In the genomic region with DNA sequence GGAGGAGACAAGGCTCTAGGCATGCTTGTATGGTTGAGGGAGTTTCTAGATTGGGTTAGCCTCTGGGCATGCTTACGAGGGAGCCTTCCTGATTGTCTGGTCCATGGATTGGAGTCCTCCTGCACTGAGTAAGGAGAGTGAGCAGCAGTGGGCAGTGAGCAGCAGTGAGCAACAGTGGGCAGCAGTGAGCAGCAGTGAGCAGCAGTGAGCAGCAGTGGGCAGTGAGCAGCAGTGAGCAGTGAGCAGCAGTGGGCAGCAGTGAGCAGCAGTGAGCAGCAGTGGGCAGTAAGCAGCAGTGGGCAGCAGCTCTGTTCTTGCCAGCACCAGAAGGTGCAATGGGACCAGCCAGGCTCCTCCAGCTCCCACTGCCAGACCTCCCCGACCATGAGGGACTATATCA, we compare ENCODE assay signal across 8 mouse cellular contexts. TPM values are rescaled to one million over a fixed set of nuclear protein-coding genes. Genes with fewer than 3 reads are reported as not detected.
DNase-seq lines count a peak whose midpoint lies in the region; ATAC-seq lines count a peak whose summit lies in the region.

No protein-coding gene starts in this region.

- DNase-seq in forebrain, embryonic 11.5 days (ENCODE audit: low spot score) = peak; percentile 60
- DNase-seq in forebrain, embryonic 14.5 days (ENCODE audit: low spot score) = no peak
- peak; percentile 13 for DNase-seq in thymus, postnatal 4 days
- DNase-seq in thymus, postnatal 0 days (ENCODE audit: low spot score) = no peak
- peak; percentile 43 for DNase-seq in lung, postnatal 10 days
- no peak for DNase-seq in right cerebral cortex, postnatal 25 days
- no peak for DNase-seq in right cerebral cortex, postnatal 14 days
- no peak for DNase-seq in cerebellum, adult 9-10 months

- no peaks in the 10 kb centered on the region for H3K4me1 ChIP-seq in forebrain, embryonic 11.5 days (replicated peaks; ENCODE audit: control insufficient read depth, insufficient read depth, low read length)
- no peaks in the 10 kb centered on the region for H3K4me1 ChIP-seq in forebrain, embryonic 14.5 days (ENCODE audit: control insufficient read depth, insufficient read depth, low read length)

- H3K4me2 ChIP-seq in forebrain, embryonic 11.5 days (ENCODE audit: low read depth, low read length, severe bottlenecking) = no peak overlapping the region
- H3K4me2 ChIP-seq in forebrain, embryonic 14.5 days (ENCODE audit: low read length) = no peak overlapping the region

- ATAC-seq in forebrain, embryonic 11.5 days (replicated peaks; ENCODE audit: low FRiP score) = 0 out of 2 replicates have a peak, but pooled peaks have one; percentile 25
- ATAC-seq in forebrain, embryonic 14.5 days = no peak; the same call in 1 of the 2 replicates

- no peaks in the 10 kb centered on the region for H3K9me3 ChIP-seq in forebrain, embryonic 11.5 days (ENCODE audit: control insufficient read depth, low read length)
- H3K9me3 ChIP-seq in forebrain, embryonic 14.5 days (replicated peaks; ENCODE audit: control insufficient read depth, low read length) = no peaks in the 10 kb centered on the region

- H3K27me3 ChIP-seq in forebrain, embryonic 11.5 days (ENCODE audit: control insufficient read depth, insufficient read depth, low read length) = no peaks in the 10 kb centered on the region
- H3K27me3 ChIP-seq in forebrain, embryonic 14.5 days (replicated peaks; ENCODE audit: control insufficient read depth, insufficient read depth, low read length) = no peaks in the 10 kb centered on the region

- H3K36me3 ChIP-seq in forebrain, embryonic 11.5 days (ENCODE audit: control insufficient read depth, insufficient read depth, low read length) = no peaks in the 10 kb centered on the region
- H3K36me3 ChIP-seq in forebrain, embryonic 14.5 days (ENCODE audit: control insufficient read depth, insufficient read depth, low read length) = no peaks in the 10 kb centered on the region

- WGBS in forebrain, embryonic 11.5 days = 77% methylated on average over 2 of the region's 2 CpGs
- WGBS in forebrain, embryonic 14.5 days = 70% methylated on average over 2 of the region's 2 CpGs

- H3K9ac ChIP-seq in forebrain, embryonic 11.5 days (ENCODE audit: low read length) = no peak overlapping the region
- no peak overlapping the region for H3K9ac ChIP-seq in forebrain, embryonic 14.5 days (ENCODE audit: low read length)

- no peak overlapping the region for H3K27ac ChIP-seq in forebrain, embryonic 11.5 days (ENCODE audit: low read depth, low read length)
- no peak overlapping the region for H3K27ac ChIP-seq in forebrain, embryonic 14.5 days (ENCODE audit: low read depth, low read length)

- H3K4me3 ChIP-seq in forebrain, embryonic 11.5 days (ENCODE audit: low read depth, low read length) = no peak overlapping the region
- H3K4me3 ChIP-seq in forebrain, embryonic 14.5 days (ENCODE audit: low read depth, low read length) = no peak overlapping the region

RNA-seq across cellular contexts. Expression of a gene that starts 15.3 kb away (rescaled TPM):
- 105 and 121 TPM in 2 replicates for polyA plus RNA-seq in forebrain, embryonic 11.5 days (2014; fragmentation: Nextera tagmentation; extraction: Ambion mirVana)
- 90.1 and 114 TPM in 2 replicates for polyA plus RNA-seq in forebrain, embryonic 14.5 days (2014; fragmentation: Nextera tagmentation; extraction: Ambion mirVana)
- polyA plus RNA-seq in thymus, postnatal 0 days (2015; fragmentation: Nextera tagmentation; extraction: Ambion mirVana) = 81.4 and 86.5 TPM in 2 replicates

RNA-seq across cellular contexts. Expression of a gene that starts 26.0 kb away (rescaled TPM):
- 0.61 and 1.1 TPM in 2 replicates for polyA plus RNA-seq in forebrain, embryonic 11.5 days (2014; fragmentation: Nextera tagmentation; extraction: Ambion mirVana)
- 0.40 and 0.51 TPM in 2 replicates for polyA plus RNA-seq in forebrain, embryonic 14.5 days (2014; fragmentation: Nextera tagmentation; extraction: Ambion mirVana)
- 1.4 and 1.8 TPM in 2 replicates for polyA plus RNA-seq in thymus, postnatal 0 days (2015; fragmentation: Nextera tagmentation; extraction: Ambion mirVana)

Comparison
In these comparisons a context has a peak if more than half of its experiments do, and no peak if none do; other contexts are left out.
1. DNase-seq: peak in forebrain, embryonic 11.5 days (single experiment), thymus, postnatal 4 days (single experiment) and lung, postnatal 10 days (single experiment); none in forebrain, embryonic 14.5 days (single experiment), thymus, postnatal 0 days (single experiment), right cerebral cortex, postnatal 25 days (single experiment), right cerebral cortex, postnatal 14 days (single experiment) and cerebellum, adult 9-10 months (single experiment).